Mouse (Mus musculus): ENCODE data around the gene Pdp2.

DNA sequence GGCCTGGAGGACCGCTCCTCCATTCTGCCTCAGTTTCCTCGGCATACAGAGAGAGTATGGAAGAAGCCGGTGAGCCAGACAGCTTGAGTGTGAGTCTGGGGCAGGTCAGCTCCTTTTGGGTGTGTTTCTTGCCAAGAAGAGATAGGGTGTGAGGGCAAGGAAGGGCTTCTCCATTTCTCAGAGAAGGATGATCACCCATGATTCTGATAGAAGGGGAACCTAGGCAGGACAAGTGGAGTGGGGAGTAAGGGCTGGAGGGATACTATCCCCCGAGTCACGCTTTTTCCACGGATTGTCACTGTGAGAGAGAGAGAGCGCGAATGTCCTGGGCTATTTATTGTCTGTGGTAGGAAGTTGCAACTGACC, 49.8 kb upstream of the Pdp2 start:
- TF ChIP-seq CTCF (IDR thresholded peaks at IDR 0.05; ENCODE audit: borderline replicate concordance, insufficient read depth, low read length) (no peak), POLR2A (IDR thresholded peaks at IDR 0.05; ENCODE audit: low read depth, low read length) (no peak)
